Mouse (Mus musculus) liver, adult 2 months (tissue): ENCODE measurements around the gene Pip5k1b.

Experiments
- CTCF ChIP-seq: fragments of 200-500 bp; IDR thresholded peaks from 2 replicates; pipeline ENCODE4 v1.5.1; 2011; ENCODE audit warnings: low read depth, low read length, control low read depth
- POLR2A ChIP-seq: fragments of 200-500 bp; IDR thresholded peaks from 2 replicates; pipeline ENCODE4 v1.6.1; 2011; ENCODE audit warnings: low read length, control low read depth; ENCODE audit not compliant: insufficient read depth; ENCODE audit errors: extremely low read depth

DNA sequence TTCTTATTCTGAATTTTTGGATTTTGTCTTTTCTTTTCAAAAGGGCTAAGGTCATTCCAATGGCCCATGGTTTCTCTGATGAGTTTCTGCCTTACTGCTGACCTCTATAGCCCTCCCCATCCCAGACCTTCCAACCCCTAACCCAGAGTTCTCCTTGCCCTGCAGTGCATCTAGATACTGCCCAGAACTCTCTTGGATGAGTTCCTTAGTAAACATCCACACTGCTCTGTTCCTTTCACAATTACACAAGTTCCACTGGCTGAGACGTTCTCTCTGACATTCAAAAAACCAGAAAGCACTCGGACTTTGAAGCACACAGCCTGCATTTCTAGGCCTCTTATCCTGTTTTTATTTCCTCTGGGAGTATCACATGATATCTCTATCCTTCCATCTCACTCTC, 74.8 kb downstream of the Pip5k1b start:
- no peak for TF ChIP-seq POLR2A
- TF ChIP-seq CTCF, result no peak
